In genomic region chr6:29143608-29144007, GRCm38 (mm10) we compare ENCODE assay signal across 8 mouse cellular contexts. TPM values are rescaled to one million over a fixed set of nuclear protein-coding genes. Genes with fewer than 3 reads are reported as not detected.
DNase-seq lines count a peak whose midpoint lies in the region; ATAC-seq and TF ChIP-seq lines count a peak whose summit lies in the region.

No protein-coding gene starts in this region.

- H3K4me2 ChIP-seq in kidney, embryonic 14.5 days (replicated peaks; ENCODE audit: low read depth, low read length): no peak overlapping the region
- H3K4me2 ChIP-seq in midbrain, embryonic 13.5 days (replicated peaks): no peak overlapping the region

- TF ChIP-seq POLR2A in cerebellum, adult 2 months (IDR thresholded peaks at IDR 0.05; ENCODE audit: borderline replicate concordance, insufficient read depth, low read length): no peak

- no peaks in the 10 kb centered on the region for H3K27me3 ChIP-seq in kidney, embryonic 14.5 days (ENCODE audit: control insufficient read depth, insufficient read depth, low read length)
- H3K27me3 ChIP-seq in cerebellum, adult 2 months (ENCODE audit: control insufficient read depth, insufficient read depth, low read length): no peaks in the 10 kb centered on the region; the same call in 1 of the 2 replicates
- no peaks in the 10 kb centered on the region for H3K27me3 ChIP-seq in midbrain, embryonic 13.5 days

- 47% methylated on average over 5 of the region's 5 CpGs for WGBS in kidney, embryonic 14.5 days
- WGBS in cerebellum, adult 2 months: 27% methylated on average over 5 of the region's 5 CpGs
- 41% methylated on average over 5 of the region's 5 CpGs for WGBS in midbrain, embryonic 13.5 days

- H3K4me1 ChIP-seq in kidney, embryonic 14.5 days (ENCODE audit: control insufficient read depth, insufficient read depth, low read length): peaks cover 18% of the 10 kb centered on the region
- H3K4me1 ChIP-seq in ES-E14 (ENCODE audit: control insufficient read depth in 2 of 2, insufficient read depth in 2 of 2, low read length in 2 of 2, poor library complexity in 1 of 2): no peaks in the 10 kb centered on the region
- H3K4me1 ChIP-seq in cerebellum, adult 2 months (ENCODE audit: control insufficient read depth, insufficient read depth, low read length): no peaks in the 10 kb centered on the region
- no peaks in the 10 kb centered on the region for H3K4me1 ChIP-seq in midbrain, embryonic 13.5 days (replicated peaks)

- peak; percentile 40 for DNase-seq in kidney, adult 9 months
- peak; percentile 45 for DNase-seq in ES-E14 (ENCODE audit: low read depth, low spot score)
- peak; percentile 62 to 72 for DNase-seq in cerebellum, adult 2 months
- peak; percentile 36 to 50 for DNase-seq in frontal cortex, postnatal 25 days (ENCODE audit: low spot score in 2 of 2)
- DNase-seq in layer of hippocampus, postnatal 25 days (ENCODE audit: extremely low spot score in 1 of 2, low spot score in 1 of 2): peak; percentile 50 to 84
- DNase-seq in urinary bladder, postnatal 36 days (ENCODE audit: low spot score in 2 of 2): peak; percentile 23 to 40

- peaks cover 27% of the 10 kb centered on the region for H3K36me3 ChIP-seq in kidney, embryonic 14.5 days (ENCODE audit: control insufficient read depth, insufficient read depth, low read length)
- H3K36me3 ChIP-seq in ES-E14 (ENCODE audit: control insufficient read depth, insufficient read depth, low read length, poor library complexity, severe bottlenecking): peaks cover 15% of the 10 kb centered on the region
- H3K36me3 ChIP-seq in midbrain, embryonic 13.5 days: peaks cover 25% of the 10 kb centered on the region

- no peak for ATAC-seq in kidney, embryonic 14.5 days (ENCODE audit: low FRiP score, low TSS enrichment)
- ATAC-seq in midbrain, embryonic 13.5 days: 0 out of 2 replicates have a peak, but pooled peaks have one; percentile 50

- in situ Hi-C loops in ES-E14 (cut with MboI; ENCODE audit: low sequenced_read_pairs in 2 of 2, unreplicated experiment in 2 of 2): no loop called here

- no peaks in the 10 kb centered on the region for H3K9me3 ChIP-seq in kidney, embryonic 14.5 days (ENCODE audit: control insufficient read depth, low read length)
- H3K9me3 ChIP-seq in ES-E14 (ENCODE audit: control insufficient read depth, insufficient read depth, low read depth, low read length): no peaks in the 10 kb centered on the region
- no peaks in the 10 kb centered on the region for H3K9me3 ChIP-seq in midbrain, embryonic 13.5 days

- TF ChIP-seq CTCF in cerebellum, adult 2 months (IDR thresholded peaks at IDR 0.05; ENCODE audit: borderline replicate concordance, insufficient read depth, low read depth, low read length): peak; percentile 71; the same call in 1 of the 2 replicates

- no peak overlapping the region for H3K4me3 ChIP-seq in kidney, embryonic 14.5 days (ENCODE audit: low read length)
- no peak overlapping the region for H3K4me3 ChIP-seq in ES-E14 (ENCODE audit: insufficient read depth in 1 of 2, low read depth in 1 of 2, low read length in 2 of 2, poor library complexity in 1 of 2, severe bottlenecking in 1 of 2)
- no peak overlapping the region for H3K4me3 ChIP-seq in cerebellum, adult 2 months (replicated peaks; ENCODE audit: insufficient read depth, low read depth, low read length)
- no peak overlapping the region for H3K4me3 ChIP-seq in midbrain, embryonic 13.5 days (replicated peaks)

- no peak overlapping the region for H3K27ac ChIP-seq in kidney, embryonic 14.5 days (ENCODE audit: low read depth, low read length)
- H3K27ac ChIP-seq in ES-E14 (ENCODE audit: insufficient read depth, low read depth, low read length, poor library complexity, severe bottlenecking): no peak overlapping the region
- no peak overlapping the region for H3K27ac ChIP-seq in cerebellum, adult 2 months (ENCODE audit: insufficient read depth, low read length)
- no peak overlapping the region for H3K27ac ChIP-seq in midbrain, embryonic 13.5 days

- H3K9ac ChIP-seq in kidney, embryonic 14.5 days (ENCODE audit: low read depth, low read length): no peak overlapping the region
- H3K9ac ChIP-seq in ES-E14 (ENCODE audit: insufficient read depth, low read depth, low read length, poor library complexity, severe bottlenecking): no peak overlapping the region
- H3K9ac ChIP-seq in midbrain, embryonic 13.5 days (replicated peaks): no peak overlapping the region

TF ChIP-seq in ES-E14, 5 proteins besides CTCF, POLR2A, EP300 and RAD21:
- TF ChIP-seq MAFK (IDR thresholded peaks at IDR 0.05; ENCODE audit: insufficient read depth, low read depth, low read length) (no peak), ZC3H11A (IDR thresholded peaks at IDR 0.05; ENCODE audit: borderline replicate concordance, low read depth, low read length) (0 out of 2 replicates have a peak, but pooled peaks have one; percentile 47)

RNA-seq across cellular contexts. Expression of gene Rbm28, which starts 21.2 kb away (rescaled TPM):
- 65.1 and 65.8 TPM in 2 replicates for polyA plus RNA-seq in kidney, embryonic 14.5 days (2014; fragmentation: Nextera tagmentation; extraction: Ambion mirVana)
- total RNA-seq in ES-E14 (2012; rRNA removed): 50.9 and 58.1 TPM in 2 replicates
- 44.2 and 45.7 TPM in 2 replicates for polyA plus RNA-seq in cerebellum, adult 2 months (2012; rRNA removed)
- 10 to 100 TPM; 35.6 to 49.6 TPM for total RNA-seq in layer of hippocampus, postnatal 25 days (2021)
- polyA plus RNA-seq in midbrain, embryonic 13.5 days (2015; fragmentation: Nextera tagmentation; extraction: Ambion mirVana): 47.2 and 48.5 TPM in 2 replicates

RNA-seq across cellular contexts. Expression of gene Prrt4, which starts 35.8 kb away (rescaled TPM):
- polyA plus RNA-seq in kidney, embryonic 14.5 days (2014; fragmentation: Nextera tagmentation; extraction: Ambion mirVana): 0.96 and 1.4 TPM in 2 replicates
- total RNA-seq in ES-E14 (2012; rRNA removed): 0.40 and 1.4 TPM in 2 replicates
- polyA plus RNA-seq in cerebellum, adult 2 months (2012; rRNA removed): 5.4 and 5.5 TPM in 2 replicates
- total RNA-seq in layer of hippocampus, postnatal 25 days (2021): 1 to 10 TPM; 3.2 to 3.6 TPM
- 2.7 and 3.6 TPM in 2 replicates for polyA plus RNA-seq in midbrain, embryonic 13.5 days (2015; fragmentation: Nextera tagmentation; extraction: Ambion mirVana)
